ENCODE assay signal across 11 mouse cellular contexts in genomic region chr11:32604663-32605062, GRCm38 (mm10). TPM values are rescaled to one million over a fixed set of nuclear protein-coding genes. Genes with fewer than 3 reads are reported as not detected.
DNase-seq lines count a peak whose midpoint lies in the region; ATAC-seq and TF ChIP-seq lines count a peak whose summit lies in the region.
"Had no signal": no experiment of that assay in that cellular context is flagged by ENCODE, and none has a peak within 500 bp of the region (broad histone marks: within the 10 kb centered on the region; RNA-seq: fewer than 3 reads in every experiment).

No protein-coding gene starts in this region.

- H3K4me3 ChIP-seq in cerebellum, adult 2 months (replicated peaks; ENCODE audit: insufficient read depth, low read depth, low read length) = no peak overlapping the region
- H3K4me3 ChIP-seq in kidney, embryonic 14.5 days (ENCODE audit: low read length) = no peak overlapping the region
- H3K4me3 ChIP-seq in E14TG2a.4 (replicated peaks; ENCODE audit: low read length) = 0 out of 2 replicates have a peak overlapping the region, but pooled peaks have one; percentile 59
- no peak overlapping the region for H3K4me3 ChIP-seq in heart, embryonic 16.5 days (ENCODE audit: low read length)
- H3K4me3 ChIP-seq: left cerebral cortex, adult 2 months; neural tube, embryonic 12.5 days had no signal

- no peak for TF ChIP-seq POLR2A in cerebellum, adult 2 months (IDR thresholded peaks at IDR 0.05; ENCODE audit: borderline replicate concordance, insufficient read depth, low read length)

- no peak overlapping the region for H3K4me2 ChIP-seq in kidney, embryonic 14.5 days (replicated peaks; ENCODE audit: low read depth, low read length)
- peak overlapping the region; percentile 12; the same call in 1 of the 2 replicates for H3K4me2 ChIP-seq in heart, embryonic 16.5 days (ENCODE audit: low read depth, low read length)
- H3K4me2 ChIP-seq: neural tube, embryonic 12.5 days had no signal

- H3K4me1 ChIP-seq in cerebellum, adult 2 months (ENCODE audit: control insufficient read depth, insufficient read depth, low read length) = peaks cover 35% of the 10 kb centered on the region
- peaks cover 8% of the 10 kb centered on the region; the same call in 1 of the 2 replicates for H3K4me1 ChIP-seq in kidney, embryonic 14.5 days (ENCODE audit: control insufficient read depth, insufficient read depth, low read length)
- peaks cover 44% of the 10 kb centered on the region for H3K4me1 ChIP-seq in E14TG2a.4 (replicated peaks; ENCODE audit: low read depth, low read length)
- peaks cover 16% of the 10 kb centered on the region for H3K4me1 ChIP-seq in heart, embryonic 16.5 days (ENCODE audit: control insufficient read depth, insufficient read depth, low read length)

- WGBS in cerebellum, adult 2 months = 33% methylated on average over 4 of the region's 4 CpGs
- WGBS in kidney, embryonic 14.5 days = 58% methylated on average over 4 of the region's 4 CpGs
- WGBS in heart, embryonic 16.5 days = 33% methylated on average over 4 of the region's 4 CpGs

- no peaks in the 10 kb centered on the region for H3K27me3 ChIP-seq in cerebellum, adult 2 months (ENCODE audit: control insufficient read depth, insufficient read depth, low read length)
- no peaks in the 10 kb centered on the region for H3K27me3 ChIP-seq in kidney, embryonic 14.5 days (ENCODE audit: control insufficient read depth, insufficient read depth, low read length)
- H3K27me3 ChIP-seq in E14TG2a.4 (ENCODE audit: insufficient read depth, low read length) = peaks cover 3% of the 10 kb centered on the region; the same call in 1 of the 2 replicates
- H3K27me3 ChIP-seq in heart, embryonic 16.5 days (ENCODE audit: control insufficient read depth, insufficient read depth, low read length) = no peaks in the 10 kb centered on the region
- H3K27me3 ChIP-seq: neural tube, embryonic 12.5 days had no signal

- no peaks in the 10 kb centered on the region for H3K36me3 ChIP-seq in kidney, embryonic 14.5 days (ENCODE audit: control insufficient read depth, insufficient read depth, low read length)
- H3K36me3 ChIP-seq in E14TG2a.4 (ENCODE audit: insufficient read depth, low read length) = peaks cover 11% of the 10 kb centered on the region; the same call in 1 of the 2 replicates
- H3K36me3 ChIP-seq in heart, embryonic 16.5 days (ENCODE audit: control insufficient read depth, insufficient read depth) = peaks cover 2% of the 10 kb centered on the region; the same call in 1 of the 2 replicates

- TF ChIP-seq CTCF in cerebellum, adult 2 months (IDR thresholded peaks at IDR 0.05; ENCODE audit: borderline replicate concordance, insufficient read depth, low read depth, low read length) = no peak
- no peak for TF ChIP-seq CTCF in E14TG2a.4 (conservative IDR thresholded peaks at IDR 0.05; ENCODE audit: low read length)

- no peaks in the 10 kb centered on the region for H3K9me3 ChIP-seq in kidney, embryonic 14.5 days (ENCODE audit: control insufficient read depth, low read length)
- H3K9me3 ChIP-seq in E14TG2a.4 (ENCODE audit: low read length) = no peaks in the 10 kb centered on the region
- H3K9me3 ChIP-seq in heart, embryonic 16.5 days (replicated peaks; ENCODE audit: control insufficient read depth, low read length) = no peaks in the 10 kb centered on the region
- H3K9me3 ChIP-seq: neural tube, embryonic 12.5 days had no signal

- DNase-seq in cerebellum, adult 2 months = peak in 1 of 2 experiments; percentile 38
- DNase-seq in cerebellum, adult 9-10 months = no peak
- DNase-seq in kidney, postnatal 25 days = no peak
- no peak for DNase-seq in T-cell, adult 2 months (ENCODE audit: low spot score)
- DNase-seq in B cell, adult 2 months = no peak
- DNase-seq: right cerebral cortex, postnatal 4 days had no signal

- no peak overlapping the region for H3K9ac ChIP-seq in kidney, embryonic 14.5 days (ENCODE audit: low read depth, low read length)
- H3K9ac ChIP-seq in heart, embryonic 16.5 days (ENCODE audit: low read length) = no peak overlapping the region
- H3K9ac ChIP-seq: neural tube, embryonic 12.5 days had no signal

- H3K27ac ChIP-seq in cerebellum, adult 2 months (ENCODE audit: insufficient read depth, low read length) = peak overlapping the region; percentile 81
- peak overlapping the region; percentile 3; the same call in 1 of the 2 replicates for H3K27ac ChIP-seq in kidney, embryonic 14.5 days (ENCODE audit: low read depth, low read length)
- H3K27ac ChIP-seq in heart, embryonic 16.5 days (ENCODE audit: low read length) = peak overlapping the region; percentile 68
- H3K27ac ChIP-seq: left cerebral cortex, adult 2 months; neural tube, embryonic 12.5 days had no signal

- ATAC-seq in kidney, embryonic 14.5 days (ENCODE audit: low FRiP score, low TSS enrichment) = no peak
- no peak for ATAC-seq in heart, embryonic 16.5 days (replicated peaks; ENCODE audit: extremely low read depth, insufficient read depth, low FRiP score)

RNA-seq across cellular contexts. Expression of gene Fbxw11, which starts 37.9 kb away (rescaled TPM):
- 122 and 132 TPM in 2 replicates for polyA plus RNA-seq in cerebellum, adult 2 months (2012; rRNA removed)
- 40.2 and 85.6 TPM in 2 replicates for polyA plus RNA-seq in kidney, embryonic 14.5 days (2014; fragmentation: Nextera tagmentation; extraction: Ambion mirVana)
- 63.5 and 70.5 TPM in 2 replicates for polyA plus RNA-seq in heart, embryonic 16.5 days (2015; fragmentation: Nextera tagmentation; extraction: Ambion mirVana)

Comparison
In these comparisons a context has a peak if more than half of its experiments do, and no peak if none do; other contexts are left out.
1. H3K27ac ChIP-seq: peak in every context shown above with its lines; median percentile 81 in cerebellum, adult 2 months; 68 in heart, embryonic 16.5 days; 3 in kidney, embryonic 14.5 days.